Mouse (Mus musculus) layer of hippocampus, adult 9-10 months (tissue): ENCODE results near the gene Eef2k.

ENCODE experiments used
- DNase-seq: peaks from one replicate; pipeline ENCODE4 v3.0.0; 2022; ENCODE audit warnings: low spot score

Gene Eef2k

GRCm38 (mm10) chr7:120844689-120845088, 2.1 kb downstream of the Eef2k start:
- no peak for DNase-seq

- DNase-seq = no peak
Observed at GRCm38 (mm10) chr7:120848831-120849512, 6.3 kb downstream of the Eef2k start.

- DNase-seq = no peak
Observed at GRCm38 (mm10) chr7:120850165-120850564, 7.5 kb downstream of the Eef2k start.

- DNase-seq = no peak
Observed at GRCm38 (mm10) chr7:120859854-120860253, 17.2 kb downstream of the Eef2k start.

GRCm38 (mm10) chr7:120860799-120861487, 18.3 kb downstream of the Eef2k start:
- DNase-seq = no peak

- DNase-seq = no peak
Observed at GRCm38 (mm10) chr7:120861488-120862047, 18.9 kb downstream of the Eef2k start.

- no peak for DNase-seq
Observed at GRCm38 (mm10) chr7:120862196-120862595, 19.6 kb downstream of the Eef2k start.

- DNase-seq = no peak
Observed at GRCm38 (mm10) chr7:120862626-120863025, 20.0 kb downstream of the Eef2k start.

GRCm38 (mm10) chr7:120863476-120863875, 20.8 kb downstream of the Eef2k start:
- no peak for DNase-seq

- no peak for DNase-seq
Observed at GRCm38 (mm10) chr7:120865100-120865499, 22.5 kb downstream of the Eef2k start.

- DNase-seq = no peak
Observed at GRCm38 (mm10) chr7:120865832-120866231, 23.2 kb downstream of the Eef2k start.

- DNase-seq = no peak
Observed at GRCm38 (mm10) chr7:120866684-120867083, 24.1 kb downstream of the Eef2k start.

- DNase-seq = no peak
Observed at GRCm38 (mm10) chr7:120867720-120868119, 25.1 kb downstream of the Eef2k start.

GRCm38 (mm10) chr7:120869883-120870282, 27.3 kb downstream of the Eef2k start:
- DNase-seq = no peak

GRCm38 (mm10) chr7:120870431-120871008, 27.9 kb downstream of the Eef2k start:
- no peak for DNase-seq

GRCm38 (mm10) chr7:120873083-120873482, 30.5 kb downstream of the Eef2k start:
- no peak for DNase-seq

GRCm38 (mm10) chr7:120874021-120874420, 31.4 kb downstream of the Eef2k start:
- no peak for DNase-seq

- DNase-seq = no peak
Observed at GRCm38 (mm10) chr7:120874764-120875539, 32.3 kb downstream of the Eef2k start.

- no peak for DNase-seq
Observed at GRCm38 (mm10) chr7:120875540-120876388, 33.1 kb downstream of the Eef2k start.

GRCm38 (mm10) chr7:120878271-120878670, 35.6 kb downstream of the Eef2k start:
- no peak for DNase-seq

- DNase-seq = no peak
Observed at GRCm38 (mm10) chr7:120879972-120880371, 37.3 kb downstream of the Eef2k start.
